Mouse (Mus musculus) liver, embryonic 16.5 days (tissue): Measurements from ENCODE around the gene Gm28230. TPM values are rescaled to one million over a fixed set of nuclear protein-coding genes. Genes with fewer than 3 reads are reported as not detected.

ENCODE experiments used
- ATAC-seq: fragments of 200-750 bp; cut with Nextera tagmentation; 2 replicates; pipeline ENCODE4 v1.8.0; 2017; ENCODE audit warnings: low read depth, mild to moderate bottlenecking, moderate number of reproducible peaks, moderate library complexity
- H3K27ac ChIP-seq: fragments of 300-500 bp; sonication (generic); 2 replicates; pipeline ENCODE4 v1.5.1; 2014; ENCODE audit warnings: mild to moderate bottlenecking, low read length
- H3K27me3 ChIP-seq: fragments of 300-500 bp; sonication (generic); 2 replicates; pipeline ENCODE4 v1.6.1; 2014; ENCODE audit warnings: low read depth, low read length, mixed read lengths; ENCODE audit not compliant: control insufficient read depth, insufficient read depth
- H3K36me3 ChIP-seq: fragments of 300-500 bp; sonication (generic); 2 replicates; pipeline ENCODE4 v1.6.1; 2014; ENCODE audit warnings: mild to moderate bottlenecking; ENCODE audit not compliant: control insufficient read depth, insufficient read depth
- H3K4me1 ChIP-seq: fragments of 300-500 bp; sonication (generic); 2 replicates; pipeline ENCODE4 v1.6.1; 2014; ENCODE audit warnings: low read depth, low read length, mixed read lengths; ENCODE audit not compliant: control insufficient read depth
- H3K4me2 ChIP-seq: fragments of 300-500 bp; sonication (generic); 2 replicates; pipeline ENCODE4 v1.6.1; 2014; ENCODE audit warnings: low read depth, low read length, mixed read lengths
- H3K4me3 ChIP-seq: fragments of 300-500 bp; sonication (generic); 2 replicates; pipeline ENCODE4 v1.5.1; 2014; ENCODE audit warnings: low read depth, mild to moderate bottlenecking, low read length
- H3K9ac ChIP-seq: fragments of 300-500 bp; sonication (generic); 2 replicates; pipeline ENCODE4 v1.6.1; 2014; ENCODE audit warnings: low read depth, low read length
- H3K9me3 ChIP-seq: fragments of 300-500 bp; sonication (generic); replicated peaks from 2 replicates; pipeline ENCODE4 v1.6.1; 2016; ENCODE audit warnings: low read length; ENCODE audit not compliant: control insufficient read depth
- WGBS: fragments of 180-500 bp; shearing (Covaris S2); extraction: QIAGEN DNeasy Blood & Tissue Kit; methylation state at CpG from one replicate; pipeline ENCODE4 v1.1.7; 2014; ENCODE audit not compliant: insufficient replicate concordance; 5-methylcytosine and 5-hydroxymethylcytosine counted together
- polyA plus RNA-seq: library from polyadenylated mRNA; unstranded; fragments of >200 nt; fragmentation: Nextera tagmentation; extraction: Ambion mirVana; gene quantifications from 2 replicates; pipeline ENCODE4 v1.2.1, GENCODE M21; 2015

Gm28230 gene
- polyA plus RNA-seq, 1 experiment from 2014 or later: not detected

DNA sequence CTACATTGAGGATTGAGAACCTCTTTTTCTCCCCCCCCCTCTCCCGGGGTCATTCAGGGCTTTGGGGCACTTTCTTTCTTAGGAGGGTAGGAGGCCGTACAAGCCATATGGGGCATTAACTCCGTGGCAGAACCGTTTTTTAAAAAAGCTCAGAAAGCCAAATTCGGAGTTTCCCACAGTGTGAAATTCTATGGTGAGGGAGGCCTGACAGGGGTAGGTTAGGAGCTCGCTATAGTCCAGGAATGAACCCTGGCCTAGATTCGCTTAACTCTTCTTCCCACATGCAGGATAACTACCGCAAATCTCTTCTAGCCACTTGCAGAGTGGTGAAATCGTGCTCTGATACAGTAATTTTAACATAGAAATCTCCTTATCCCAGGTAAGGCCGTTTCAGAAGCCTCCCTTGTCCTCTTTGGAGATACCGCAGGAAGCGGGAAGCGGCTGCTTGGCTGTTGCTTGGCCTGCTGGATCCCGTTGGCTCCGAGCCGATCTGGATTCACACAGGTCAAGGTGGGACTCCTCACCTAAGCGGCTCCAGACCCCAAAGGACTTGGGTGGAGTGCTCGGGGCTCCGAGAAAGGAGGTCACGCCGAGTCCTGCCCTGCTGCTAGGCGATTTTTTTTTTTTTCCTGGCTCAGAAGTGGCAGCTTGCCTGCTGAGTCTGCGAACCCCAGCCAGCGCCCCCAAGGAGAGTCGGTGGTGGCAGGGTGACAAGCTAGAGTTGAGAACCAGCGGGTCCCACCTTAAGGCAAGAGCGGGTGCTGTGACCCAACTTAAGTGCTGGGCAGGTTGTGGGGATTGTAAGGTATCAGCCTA, 8.7 kb downstream of the Gm28230 start:
- ATAC-seq: no peak
- Histone ChIP-seq H3K36me3 (no peaks in the 10 kb centered on the region), H3K27me3 (peaks cover 99% of the 10 kb centered on the region), H3K9ac (no peak overlapping the region), H3K4me2 (no peak overlapping the region), H3K27ac (no peak overlapping the region), H3K4me3 (no peak overlapping the region), H3K4me1 (no peaks in the 10 kb centered on the region), H3K9me3 (no peaks in the 10 kb centered on the region)
- WGBS: 9% methylated on average over 27 of the region's 27 CpGs

DNA sequence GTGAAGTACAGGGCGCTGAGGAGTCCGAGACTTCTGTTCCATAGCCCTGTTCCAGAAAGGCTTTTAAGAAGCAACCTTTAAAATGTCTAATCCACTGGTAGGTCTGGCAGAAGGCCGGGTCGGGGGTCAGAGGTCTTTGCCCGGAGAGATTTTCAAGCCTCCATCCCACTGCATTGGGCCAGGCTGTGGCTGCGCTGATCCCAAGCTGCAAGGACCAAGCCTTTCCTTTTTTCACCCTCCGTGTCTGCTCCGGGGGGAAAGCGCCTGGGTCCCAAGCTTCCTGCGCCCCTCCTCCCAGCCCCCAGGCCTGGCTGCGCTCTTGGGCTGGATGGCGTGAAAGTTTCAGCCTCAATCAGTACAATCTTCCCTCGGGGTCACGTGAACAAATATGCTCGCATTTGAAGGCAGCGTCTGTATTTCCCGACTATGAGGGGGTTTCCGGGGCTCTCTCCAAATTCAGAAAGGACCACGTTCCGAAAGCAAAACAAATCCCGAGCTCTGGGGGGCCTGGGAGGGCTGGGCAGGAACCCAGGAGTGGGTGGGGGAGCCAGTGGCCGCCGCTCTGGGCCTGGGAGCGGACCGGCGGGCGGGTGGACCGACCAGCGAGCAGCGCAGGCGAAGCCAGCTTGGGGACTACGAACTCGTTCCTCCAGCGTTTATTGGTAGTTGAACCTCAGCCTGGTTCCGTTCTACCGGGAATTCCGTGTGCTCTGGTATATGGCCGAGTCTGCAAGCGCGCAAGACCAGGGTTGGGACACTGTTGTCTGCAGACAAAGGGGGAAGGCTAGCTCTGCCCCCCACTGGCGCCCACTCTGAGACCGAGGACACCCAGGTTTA, 9.5 kb downstream of the Gm28230 start:
- WGBS: 3% methylated on average over 42 of the region's 42 CpGs
- no peaks in the 10 kb centered on the region for H3K36me3 ChIP-seq
- H3K4me2 ChIP-seq: no peak overlapping the region
- H3K4me1 ChIP-seq: no peaks in the 10 kb centered on the region
- no peak overlapping the region for H3K27ac ChIP-seq
- no peak overlapping the region for H3K9ac ChIP-seq
- H3K4me3 ChIP-seq: no peak overlapping the region
- no peak for ATAC-seq
- H3K9me3 ChIP-seq: no peaks in the 10 kb centered on the region
- peaks cover 98% of the 10 kb centered on the region for H3K27me3 ChIP-seq

GRCm38 (mm10) chr2:74736688-74737577, 10.4 kb downstream of the Gm28230 start:
- H3K4me3 ChIP-seq: no peak overlapping the region
- H3K4me2 ChIP-seq: no peak overlapping the region
- no peak for ATAC-seq
- H3K9ac ChIP-seq: no peak overlapping the region
- no peaks in the 10 kb centered on the region for H3K4me1 ChIP-seq
- H3K27ac ChIP-seq: no peak overlapping the region
- 11% methylated on average over 15 of the region's 15 CpGs for WGBS
- H3K9me3 ChIP-seq: no peaks in the 10 kb centered on the region
- H3K36me3 ChIP-seq: no peaks in the 10 kb centered on the region
- peaks cover 98% of the 10 kb centered on the region for H3K27me3 ChIP-seq

DNA sequence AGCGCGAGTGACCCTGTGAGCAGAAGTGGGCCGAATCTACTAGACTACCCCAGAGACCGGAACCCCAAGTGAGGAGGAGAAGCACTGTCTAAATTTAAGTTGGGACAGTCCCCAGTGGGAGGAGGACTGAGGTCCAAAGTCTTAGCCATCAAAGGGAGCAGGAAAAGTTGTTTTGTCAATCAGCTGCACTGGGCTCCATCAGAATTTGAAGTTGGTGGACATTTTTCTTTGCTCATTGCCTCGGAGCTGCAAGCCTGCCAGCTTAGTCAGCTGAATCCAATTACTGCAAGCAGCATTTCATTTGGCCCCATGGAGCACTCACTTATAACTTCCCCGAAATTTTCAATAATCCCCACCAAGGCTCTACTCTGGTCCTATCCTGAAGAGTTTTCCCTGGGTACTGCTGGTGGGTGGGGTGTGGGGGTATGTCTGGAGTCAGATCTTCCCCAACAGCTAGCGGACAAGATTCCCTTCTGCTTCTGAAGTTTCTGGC, 11.1 kb downstream of the Gm28230 start:
- Histone ChIP-seq H3K27ac (no peak overlapping the region), H3K4me2 (no peak overlapping the region)
- no peak for ATAC-seq

DNA sequence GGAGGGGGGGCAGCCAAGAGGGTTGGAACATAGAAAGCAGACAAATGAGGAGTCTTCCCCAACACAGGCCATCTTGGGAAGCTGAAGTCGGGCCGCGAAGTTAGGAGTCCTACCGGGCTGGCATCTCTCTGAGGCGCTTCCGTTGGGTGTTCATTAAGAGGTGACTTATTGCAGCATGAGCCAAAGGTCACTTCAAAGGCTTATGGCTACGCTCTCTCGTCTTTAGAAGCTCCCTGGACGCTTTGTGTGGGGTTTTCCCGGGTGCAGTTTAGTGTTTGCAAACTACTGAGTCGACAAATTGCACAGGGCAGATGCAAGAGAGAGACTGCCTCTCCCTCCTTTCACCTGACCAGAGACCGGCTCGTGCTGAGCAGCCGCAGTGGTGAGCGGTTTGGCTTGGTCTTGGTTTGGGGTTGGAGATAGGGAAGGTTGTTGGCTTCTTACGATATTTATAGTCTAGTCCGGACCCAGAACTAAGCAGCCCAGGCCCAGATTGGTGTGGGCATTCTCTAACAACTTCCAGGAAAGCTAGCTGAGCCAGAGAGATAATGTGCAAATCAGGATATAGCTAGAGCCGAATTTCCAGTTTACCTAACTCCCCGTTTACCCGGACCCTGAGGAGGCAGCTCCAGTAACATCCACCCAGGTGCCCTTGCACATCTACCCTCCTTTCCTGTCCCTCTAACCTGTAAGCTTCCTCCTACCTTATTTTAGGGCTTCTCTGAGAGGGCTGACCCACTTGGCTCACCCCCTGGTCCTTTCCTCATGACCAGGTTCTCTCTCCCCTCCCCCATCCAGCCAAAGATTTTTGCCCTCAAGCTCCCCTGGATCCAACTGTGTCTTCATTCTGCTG, 12.3 kb downstream of the Gm28230 start:
- ATAC-seq: no peak
- H3K4me3 ChIP-seq: no peak overlapping the region
- H3K27me3 ChIP-seq: peaks cover 92% of the 10 kb centered on the region
- H3K4me1 ChIP-seq: no peaks in the 10 kb centered on the region
- no peak overlapping the region for H3K9ac ChIP-seq
- H3K9me3 ChIP-seq: no peaks in the 10 kb centered on the region
- H3K27ac ChIP-seq: no peak overlapping the region
- no peak overlapping the region for H3K4me2 ChIP-seq
- 4% methylated on average over 20 of the region's 20 CpGs for WGBS
- H3K36me3 ChIP-seq: no peaks in the 10 kb centered on the region

More for the DNA sequence above, 11.1 kb downstream of the Gm28230 start:
- H3K4me3 ChIP-seq: no peak overlapping the region
- no peaks in the 10 kb centered on the region for H3K4me1 ChIP-seq
- H3K36me3 ChIP-seq: no peaks in the 10 kb centered on the region
- WGBS: 15% methylated on average over 7 of the region's 7 CpGs
- H3K9ac ChIP-seq: no peak overlapping the region
- H3K9me3 ChIP-seq: no peaks in the 10 kb centered on the region
- H3K27me3 ChIP-seq: peaks cover 95% of the 10 kb centered on the region

DNA sequence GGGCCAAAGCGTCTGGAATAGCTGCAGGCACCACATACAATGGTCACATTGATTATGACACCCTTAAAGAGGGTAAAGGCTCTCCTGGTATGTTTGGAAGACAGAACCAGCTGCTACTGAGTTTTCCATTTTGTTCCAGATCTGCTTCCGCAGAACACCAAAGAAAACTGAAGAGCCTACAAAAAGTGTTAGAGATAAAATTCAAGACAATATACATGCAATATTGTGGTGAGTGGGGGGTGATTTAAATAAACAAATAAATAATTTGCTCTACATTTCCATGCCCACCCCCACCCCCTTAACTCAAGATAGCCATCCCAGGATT, 12.9 kb downstream of the Gm28230 start:
- no peak for ATAC-seq
- Histone ChIP-seq H3K4me1 (no peaks in the 10 kb centered on the region), H3K27ac (no peak overlapping the region), H3K36me3 (no peaks in the 10 kb centered on the region), H3K9me3 (no peaks in the 10 kb centered on the region), H3K27me3 (peaks cover 92% of the 10 kb centered on the region), H3K4me3 (no peak overlapping the region), H3K4me2 (no peak overlapping the region), H3K9ac (no peak overlapping the region)
- WGBS: 9% methylated on average over 2 of the region's 2 CpGs

DNA sequence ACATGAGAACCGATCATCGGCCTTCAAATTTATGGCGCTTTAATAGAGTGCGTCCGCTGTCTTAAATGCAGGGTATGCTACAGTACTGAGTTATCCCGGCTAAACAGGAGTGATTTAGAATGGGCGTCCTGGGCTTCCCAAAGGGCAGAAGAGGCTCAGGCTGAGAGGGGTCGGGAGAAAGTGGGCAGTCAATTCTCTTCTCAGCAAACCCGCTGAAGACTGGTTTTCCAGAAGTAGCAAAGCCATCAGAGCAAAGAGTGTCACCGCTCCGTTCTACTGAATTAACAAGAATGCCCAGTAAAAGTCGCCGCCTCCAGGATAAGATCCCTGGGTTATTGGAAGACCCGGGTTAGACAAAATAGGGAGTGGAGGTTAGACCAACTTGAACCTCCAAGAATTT, 13.3 kb downstream of the Gm28230 start:
- H3K4me1 ChIP-seq: no peaks in the 10 kb centered on the region
- no peak overlapping the region for H3K4me2 ChIP-seq
- no peak for ATAC-seq
- no peaks in the 10 kb centered on the region for H3K36me3 ChIP-seq
- H3K9ac ChIP-seq: no peak overlapping the region
- H3K9me3 ChIP-seq: no peaks in the 10 kb centered on the region
- peaks cover 92% of the 10 kb centered on the region for H3K27me3 ChIP-seq
- 9% methylated on average over 14 of the region's 14 CpGs for WGBS
- no peak overlapping the region for H3K4me3 ChIP-seq
- H3K27ac ChIP-seq: no peak overlapping the region
